Mouse (Mus musculus) MEL (cell line): ENCODE measurements around the gene Me3. TPM values are rescaled to one million over a fixed set of nuclear protein-coding genes. Genes with fewer than 3 reads are reported as not detected.

Experiments used
- DNase-seq: peaks from one replicate; pipeline ENCODE4 v3.0.0; 2011; ENCODE audit warnings: low read depth, low spot score
- H3K27ac ChIP-seq: 2 replicates; pipeline ENCODE4 v1.5.1; 2012; ENCODE audit warnings: low read depth, mild to moderate bottlenecking, control low read depth, low read length, moderate library complexity; ENCODE audit not compliant: control insufficient read depth
- H3K27me3 ChIP-seq, 2 experiments: fragments of 150-350 bp in 1 of 2; sonication (generic) in 1 of 2; 2 replicates each; pipeline ENCODE4 v1.6.1; 2012; ENCODE audit warnings: low read length in 2 of 2, mild to moderate bottlenecking in 2 of 2, improper control_type of control experiment in 1 of 2, moderate library complexity in 1 of 2; ENCODE audit not compliant: insufficient read depth in 2 of 2, control insufficient read depth in 1 of 2
- H3K36me3 ChIP-seq, 2 experiments: 2 replicates each; pipeline ENCODE4 v1.6.1; 2012 to 2014; ENCODE audit warnings: low read length in 2 of 2, improper control_type of control experiment in 1 of 2, inconsistent platforms in 1 of 2, mild to moderate bottlenecking in 1 of 2; ENCODE audit not compliant: insufficient read depth in 2 of 2, control insufficient read depth in 1 of 2
- H3K4me1 ChIP-seq, 2 experiments: fragments of 150-350 bp in 1 of 2; sonication (generic) in 1 of 2; 2 replicates each; pipeline ENCODE4 v1.6.1; 2012; ENCODE audit warnings: low read length in 2 of 2, improper control_type of control experiment in 1 of 2, mild to moderate bottlenecking in 1 of 2; ENCODE audit not compliant: insufficient read depth in 2 of 2, control insufficient read depth in 1 of 2
- H3K4me3 ChIP-seq, 2 experiments: fragments of 150-350 bp in 1 of 2; sonication (generic) in 1 of 2; 2 replicates each; pipeline ENCODE4 v1.5.1; 2012; ENCODE audit warnings: low read depth in 2 of 2, low read length in 2 of 2, mild to moderate bottlenecking in 2 of 2, moderate library complexity in 2 of 2, control low read depth in 1 of 2, improper control_type of control experiment in 1 of 2; ENCODE audit not compliant: control insufficient read depth in 1 of 2, insufficient read depth in 1 of 2
- H3K79me2 ChIP-seq: 2 replicates; pipeline ENCODE4 v1.6.1; 2012; ENCODE audit warnings: mild to moderate bottlenecking, low read length, moderate library complexity; ENCODE audit not compliant: control insufficient read depth, poor library complexity, insufficient read depth
- H3K9ac ChIP-seq: 2 replicates; pipeline ENCODE4 v1.6.1; 2012; ENCODE audit warnings: low read depth, mild to moderate bottlenecking, control low read depth, low read length, moderate library complexity; ENCODE audit not compliant: control insufficient read depth, poor library complexity, severe bottlenecking
- H3K9me3 ChIP-seq: fragments of 150-350 bp; sonication (generic); replicated peaks from 2 replicates; pipeline ENCODE4 v1.6.1; 2012; ENCODE audit warnings: mild to moderate bottlenecking, low read length, improper control_type of control experiment, moderate library complexity; ENCODE audit not compliant: insufficient read depth
- BHLHE40 ChIP-seq: IDR thresholded peaks from 2 replicates; pipeline ENCODE4 v1.6.1; 2012; ENCODE audit warnings: low read depth, mild to moderate bottlenecking, inconsistent platforms, low read length, improper control_type of control experiment, borderline replicate concordance
- CTCF ChIP-seq, 3 experiments: IDR thresholded peaks in 2 of 3; conservative IDR thresholded peaks in 1 of 3; 2 replicates each; pipeline ENCODE4 v1.5.1; 2011 to 2012; ENCODE audit warnings: low read length in 3 of 3, low read depth in 2 of 3, mild to moderate bottlenecking in 2 of 3, improper control_type of control experiment in 1 of 3, inconsistent platforms in 1 of 3, mixed read lengths in 1 of 3, moderate library complexity in 1 of 3; ENCODE audit not compliant: control insufficient read depth in 1 of 3, insufficient read depth in 1 of 3, poor library complexity in 1 of 3, severe bottlenecking in 1 of 3
- EP300 ChIP-seq, 2 experiments: IDR thresholded peaks; 2 replicates each; pipeline ENCODE4 v1.6.1; 2011; ENCODE audit warnings: improper control_type of control experiment in 2 of 2, low read length in 2 of 2, low read depth in 1 of 2, mild to moderate bottlenecking in 1 of 2
- GATA1 ChIP-seq: IDR thresholded peaks from 2 replicates; pipeline ENCODE4 v1.6.1; 2011; ENCODE audit warnings: low read depth, low read length, improper control_type of control experiment
- HCFC1 ChIP-seq: IDR thresholded peaks from 2 replicates; pipeline ENCODE4 v1.6.1; 2012; ENCODE audit warnings: low read depth, mild to moderate bottlenecking, inconsistent platforms, low read length, improper control_type of control experiment, moderate library complexity
- KAT2A ChIP-seq: conservative IDR thresholded peaks from 2 replicates; pipeline ENCODE4 v1.6.1; 2012; ENCODE audit warnings: low read depth, low read length, improper control_type of control experiment, inconsistent platforms
- MAFK ChIP-seq: IDR thresholded peaks from 2 replicates; pipeline ENCODE4 v1.6.1; 2011; ENCODE audit warnings: low read depth, mild to moderate bottlenecking, low read length, improper control_type of control experiment, borderline replicate concordance
- MAX ChIP-seq: IDR thresholded peaks from 2 replicates; pipeline ENCODE4 v1.6.1; 2011; ENCODE audit warnings: low read length, improper control_type of control experiment
- MAZ ChIP-seq: IDR thresholded peaks from 2 replicates; pipeline ENCODE4 v1.6.1; 2012; ENCODE audit warnings: low read depth, mild to moderate bottlenecking, inconsistent platforms, low read length, improper control_type of control experiment
- MEF2A ChIP-seq: IDR thresholded peaks from 2 replicates; pipeline ENCODE4 v1.6.1; 2014; ENCODE audit warnings: low read depth, mild to moderate bottlenecking, inconsistent platforms, low read length, improper control_type of control experiment; ENCODE audit not compliant: poor library complexity, insufficient replicate concordance, severe bottlenecking; ENCODE audit errors: extremely low read depth
- NELFE ChIP-seq: IDR thresholded peaks from 2 replicates; pipeline ENCODE4 v1.6.1; 2011; ENCODE audit warnings: low read depth, low read length, improper control_type of control experiment
- POLR2AphosphoS5 ChIP-seq: IDR thresholded peaks from 2 replicates; pipeline ENCODE4 v1.6.1; 2012; ENCODE audit warnings: low read depth, borderline replicate concordance, mild to moderate bottlenecking, inconsistent platforms, low read length, moderate library complexity, mixed read lengths
- RCOR1 ChIP-seq: IDR thresholded peaks from 2 replicates; pipeline ENCODE4 v1.6.1; 2012; ENCODE audit warnings: low read depth, mild to moderate bottlenecking, inconsistent platforms, low read length, improper control_type of control experiment
- TBP ChIP-seq: IDR thresholded peaks from 2 replicates; pipeline ENCODE4 v1.8.0; 2011; ENCODE audit warnings: low read depth, low read length, improper control_type of control experiment
- TCF12 ChIP-seq: IDR thresholded peaks from 2 replicates; pipeline ENCODE4 v1.6.1; 2014; ENCODE audit warnings: low read depth, mild to moderate bottlenecking, inconsistent platforms, low read length, improper control_type of control experiment, moderate library complexity
- USF1 ChIP-seq: IDR thresholded peaks from 2 replicates; pipeline ENCODE4 v1.6.1; 2014; ENCODE audit warnings: low read depth, mild to moderate bottlenecking, inconsistent platforms, low read length, improper control_type of control experiment, moderate library complexity
- USF2 ChIP-seq, 2 experiments: IDR thresholded peaks; 2 replicates each; pipeline ENCODE4 v1.6.1; 2011 to 2012; ENCODE audit warnings: improper control_type of control experiment in 2 of 2, low read length in 2 of 2, borderline replicate concordance in 1 of 2, inconsistent platforms in 1 of 2, low read depth in 1 of 2, mild to moderate bottlenecking in 1 of 2; ENCODE audit not compliant: insufficient read depth in 1 of 2
- ZC3H11A ChIP-seq: IDR thresholded peaks from 2 replicates; pipeline ENCODE4 v1.6.1; 2012; ENCODE audit warnings: low read depth, mild to moderate bottlenecking, inconsistent platforms, low read length, improper control_type of control experiment
- ZMIZ1 ChIP-seq: IDR thresholded peaks from 2 replicates; pipeline ENCODE4 v1.6.1; 2012; ENCODE audit warnings: low read depth, mild to moderate bottlenecking, inconsistent platforms, low read length, improper control_type of control experiment, moderate library complexity
- ZNF384 ChIP-seq: IDR thresholded peaks from 2 replicates; pipeline ENCODE4 v1.6.1; 2012; ENCODE audit warnings: low read depth, mild to moderate bottlenecking, inconsistent platforms, low read length, improper control_type of control experiment
- polyA plus RNA-seq, 2 experiments: library from polyadenylated mRNA; stranded (reverse) in 1 of 2; unstranded in 1 of 2; fragments of >175 nt in 1 of 2; fragments of >200 nt in 1 of 2; gene quantifications; 2 replicates each; pipeline versions ENCODE4 v1.2.1 to v1.2.4; 2012; ENCODE audit warnings: low replicate concordance in 2 of 2, low read depth in 1 of 2; ENCODE audit not compliant: insufficient read length in 2 of 2, insufficient read depth in 1 of 2, missing spikeins in 1 of 2
- total RNA-seq: library from RNA; depleted of rRNA; stranded (reverse); fragments of 300-350 nt; gene quantifications from 2 replicates; pipeline ENCODE4 v1.2.3, GENCODE M21; 2012

The Me3 gene
- total and polyA plus RNA-seq, 3 experiments = 0.35 TPM; not detected in 2

DNA sequence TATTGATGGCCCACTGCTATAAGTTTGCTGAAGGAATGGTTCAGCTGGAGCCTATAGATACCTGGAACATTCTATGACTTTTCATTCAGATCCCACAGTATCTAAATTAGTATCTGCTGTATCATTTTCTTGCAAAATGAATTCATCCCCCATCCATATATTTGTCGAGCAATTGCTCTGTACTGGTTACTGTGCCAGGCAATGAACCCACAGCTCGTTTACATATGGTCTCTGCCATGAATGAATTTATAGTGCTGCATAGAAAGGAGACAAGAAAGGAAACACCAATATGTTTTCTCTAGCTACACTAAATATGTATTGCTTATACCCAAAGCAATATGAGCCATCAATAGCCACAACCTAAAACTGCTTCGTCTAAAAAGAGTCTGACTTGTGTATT lies 94.5 kb downstream of the Me3 start:
- Histone ChIP-seq H3K4me1 (no peaks in the 10 kb centered on the region), H3K27me3 (no peaks in the 10 kb centered on the region), H3K4me3 (no peak overlapping the region), H3K79me2 (no peaks in the 10 kb centered on the region), H3K9ac (no peak overlapping the region), H3K36me3 (no peaks in the 10 kb centered on the region), H3K9me3 (no peaks in the 10 kb centered on the region), H3K27ac (no peak overlapping the region)
- TF ChIP-seq GATA1 = no peak
- TF ChIP-seq KAT2A = no peak
- TF ChIP-seq MAFK = no peak
- TF ChIP-seq MAX = no peak
- TF ChIP-seq USF1 = no peak
- no peak for TF ChIP-seq HCFC1
- no peak for TF ChIP-seq ZMIZ1
- no peak for TF ChIP-seq CTCF (IDR thresholded peaks at IDR 0.05 in 2 of 3, conservative IDR thresholded peaks at IDR 0.05 in 1 of 3; ENCODE audit: control insufficient read depth in 1 of 3, insufficient read depth in 1 of 3, low read depth in 2 of 3, low read length in 3 of 3, poor library complexity in 1 of 3, severe bottlenecking in 1 of 3)
- TF ChIP-seq MAZ = no peak
- no peak for TF ChIP-seq ZC3H11A
- no peak for TF ChIP-seq NELFE
- DNase-seq = no peak

DNA sequence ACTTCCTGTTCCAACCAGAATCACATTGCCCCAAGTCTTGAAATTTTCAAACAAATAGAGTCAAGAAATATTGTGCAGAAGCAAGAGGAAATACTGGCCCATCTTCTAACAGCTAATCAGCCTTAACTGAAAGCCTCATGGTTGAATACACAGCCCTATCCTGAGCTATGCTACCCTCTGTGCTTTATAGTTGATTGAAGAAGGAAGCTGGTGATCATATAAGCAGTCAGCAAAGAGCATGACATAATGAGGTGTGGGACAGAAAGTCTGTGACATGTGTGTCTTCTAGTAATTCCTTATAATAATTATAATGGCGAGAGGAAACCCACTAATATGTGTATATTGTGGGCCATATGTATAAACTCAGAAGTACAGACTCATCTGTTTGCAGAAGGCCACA lies 95.4 kb downstream of the Me3 start:
- no peak overlapping the region for H3K4me3 ChIP-seq
- H3K9ac ChIP-seq = no peak overlapping the region
- no peak for TF ChIP-seq USF2 (IDR thresholded peaks at IDR 0.05; ENCODE audit: borderline replicate concordance in 1 of 2, insufficient read depth in 1 of 2, low read depth in 1 of 2, low read length in 2 of 2)
- no peak for TF ChIP-seq BHLHE40
- TF ChIP-seq TCF12 = no peak
- TF ChIP-seq RCOR1 = no peak
- TF ChIP-seq NELFE = no peak
- TF ChIP-seq POLR2AphosphoS5 = no peak
- TF ChIP-seq EP300 (IDR thresholded peaks at IDR 0.05; ENCODE audit: low read depth in 1 of 2, low read length in 2 of 2) = no peak
- TF ChIP-seq MEF2A = no peak
- no peak for TF ChIP-seq TBP
- no peak for TF ChIP-seq GATA1
- no peak for TF ChIP-seq ZNF384
- TF ChIP-seq CTCF (IDR thresholded peaks at IDR 0.05 in 2 of 3, conservative IDR thresholded peaks at IDR 0.05 in 1 of 3; ENCODE audit: control insufficient read depth in 1 of 3, insufficient read depth in 1 of 3, low read depth in 2 of 3, low read length in 3 of 3, poor library complexity in 1 of 3, severe bottlenecking in 1 of 3) = no peak
- no peak overlapping the region for H3K27ac ChIP-seq
- no peaks in the 10 kb centered on the region for H3K27me3 ChIP-seq
- no peaks in the 10 kb centered on the region for H3K4me1 ChIP-seq
- H3K79me2 ChIP-seq = no peaks in the 10 kb centered on the region
- H3K9me3 ChIP-seq = no peaks in the 10 kb centered on the region
- no peaks in the 10 kb centered on the region for H3K36me3 ChIP-seq
- DNase-seq = no peak
